Mouse (Mus musculus): ENCODE measurements around the gene L2hgdh.
"Not testable (repeated sequence)": the region's sequence is repeated elsewhere in the genome, so short reads cannot be mapped to it uniquely, and the experiment has no call there.

Gene L2hgdh

DNA sequence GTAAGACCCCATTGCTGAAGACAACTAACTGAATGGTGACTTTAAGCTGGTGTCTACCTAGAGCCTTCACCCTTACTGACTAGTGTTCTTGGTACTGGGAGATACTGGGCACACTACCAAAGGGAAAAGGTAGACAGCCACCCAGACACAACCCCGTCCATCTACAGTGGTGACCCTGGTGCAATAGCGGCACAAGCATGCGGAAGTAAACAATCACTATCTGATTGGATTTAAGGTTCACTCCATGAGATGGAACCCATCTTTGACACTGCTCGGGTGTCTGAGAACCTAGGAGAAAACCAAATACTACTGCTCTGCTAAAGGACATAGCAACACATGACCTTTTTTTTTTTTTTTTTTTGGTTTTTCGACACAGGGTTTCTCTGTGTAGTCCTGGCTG lies 63.0 kb downstream of the L2hgdh start:
- DNase-seq = no peak

DNA sequence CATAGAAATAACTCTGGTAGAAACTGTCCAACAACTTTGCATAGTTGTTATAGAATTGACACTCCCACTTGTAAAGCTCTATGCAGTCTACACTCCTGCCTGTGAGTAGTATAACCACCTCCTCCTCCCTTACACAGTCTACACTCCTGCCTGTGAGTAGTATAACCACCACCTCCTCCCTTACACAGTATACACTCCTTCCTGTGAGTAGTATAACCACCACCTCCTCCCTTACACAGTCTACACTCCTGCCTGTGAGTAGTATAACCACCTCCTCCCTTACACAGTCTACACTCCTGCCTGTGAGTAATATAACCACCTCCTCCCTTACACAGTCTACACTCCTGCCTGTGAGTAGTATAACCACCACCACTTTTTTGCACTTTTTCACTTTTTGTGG lies 70.7 kb downstream of the L2hgdh start:
- DNase-seq = not testable (repeated sequence)

- no peak for DNase-seq
These were observed 75.2 kb downstream of the L2hgdh start for GRCm38 (mm10) chr12:69649511-69649910.

DNA sequence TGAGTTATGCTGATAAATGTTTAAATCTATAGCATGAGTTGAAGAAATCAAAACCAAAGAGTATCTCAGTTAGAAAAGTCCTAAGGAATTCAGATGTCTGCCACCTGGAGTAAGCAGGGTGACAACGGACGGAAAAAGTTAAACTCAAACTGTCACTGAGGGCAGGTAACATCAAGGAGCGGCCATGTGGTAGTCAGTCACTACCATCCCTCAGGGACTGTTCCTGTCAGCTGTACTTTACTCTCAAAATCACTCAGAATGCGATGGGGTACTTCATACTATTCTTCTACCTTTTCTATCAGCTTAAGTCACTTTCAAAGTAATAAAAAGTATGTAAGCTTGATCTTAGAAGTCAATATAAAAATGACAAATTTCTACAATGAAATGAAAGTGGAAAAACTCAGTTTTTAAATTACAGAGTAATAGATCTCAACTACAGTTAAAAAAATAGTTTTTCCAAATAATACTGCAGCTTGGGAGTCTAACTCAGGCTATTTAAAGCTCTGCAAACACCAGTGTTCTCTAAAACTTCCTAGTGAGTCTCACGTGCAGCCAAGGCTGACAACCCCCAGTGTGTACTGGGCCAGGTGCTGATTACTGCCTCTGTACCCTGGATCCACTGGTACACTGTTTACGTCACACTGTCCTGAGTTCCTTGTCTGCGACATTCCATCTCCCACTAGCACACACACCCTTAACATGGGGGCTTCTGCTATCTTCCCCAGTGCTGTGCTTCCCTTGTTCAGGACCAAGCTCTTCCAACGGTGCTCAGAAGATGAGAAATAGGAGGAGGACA lies 78.7 kb downstream of the L2hgdh start:
- DNase-seq = no peak

DNA sequence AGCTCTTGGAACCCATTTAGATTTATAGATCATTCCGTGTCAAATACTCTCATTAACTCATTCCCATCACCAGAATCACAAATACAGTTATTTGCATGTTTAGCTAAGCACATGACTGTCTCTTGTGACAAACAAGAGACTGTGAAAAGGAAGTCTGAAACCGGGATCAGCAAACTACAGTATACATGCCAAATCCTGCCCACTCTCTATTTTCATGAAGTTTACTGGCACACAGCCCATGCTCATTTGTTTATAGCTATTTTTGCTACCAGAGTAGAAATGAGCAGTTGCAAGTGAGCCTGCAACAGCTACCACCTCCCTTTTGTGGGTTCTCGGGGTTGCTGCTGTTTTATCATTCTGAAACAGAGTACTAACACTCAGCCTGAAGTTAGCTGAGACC lies 79.8 kb downstream of the L2hgdh start:
- DNase-seq = no peak

DNA sequence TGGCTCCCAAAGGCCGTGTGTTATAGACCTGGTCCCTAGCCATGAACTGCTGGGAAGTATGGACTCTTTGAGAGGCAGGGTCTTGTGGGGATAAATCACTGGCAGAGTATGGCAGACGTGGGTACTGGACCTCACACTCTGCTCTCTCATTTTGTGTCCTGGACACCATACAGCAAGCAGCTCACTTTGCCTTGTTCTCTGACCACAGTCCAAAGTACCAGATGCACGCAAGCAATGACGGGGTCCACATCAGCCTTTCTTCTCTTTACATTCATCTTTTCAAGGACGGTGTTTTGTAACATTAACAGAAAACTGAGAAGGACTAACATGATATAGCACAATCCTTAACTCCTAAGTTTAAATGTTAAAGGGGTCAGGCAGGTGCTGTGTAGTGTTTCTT lies 81.8 kb downstream of the L2hgdh start:
- DNase-seq = no peak

Data from cerebellum, postnatal 14 days (tissue).